Mouse (Mus musculus) limb, embryonic 14.5 days (tissue): ENCODE results near the gene Oas1c. TPM values are rescaled to one million over a fixed set of nuclear protein-coding genes. Genes with fewer than 3 reads are reported as not detected.

Experiments used
- ATAC-seq: fragments of 200-750 bp; cut with Nextera tagmentation; 2 replicates; pipeline ENCODE4 v1.8.0; 2017; ENCODE audit warnings: low read depth, moderate number of reproducible peaks, moderate TSS enrichment; ENCODE audit not compliant: low FRiP score
- DNase-seq: peaks from one replicate; pipeline ENCODE4 v3.0.0-alpha.2; 2015; ENCODE audit warnings: low spot score
- H3K27ac ChIP-seq: fragments of 300-500 bp; sonication (generic); replicated peaks from 2 replicates; pipeline ENCODE4 v1.5.1; 2014; ENCODE audit warnings: low read depth, mild to moderate bottlenecking, low read length, moderate library complexity, mixed read lengths
- H3K27me3 ChIP-seq: fragments of 300-500 bp; sonication (generic); 2 replicates; pipeline ENCODE4 v1.6.1; 2014; ENCODE audit warnings: low read length, mixed read lengths; ENCODE audit not compliant: control insufficient read depth, insufficient read depth
- H3K36me3 ChIP-seq: fragments of 300-500 bp; sonication (generic); 2 replicates; pipeline ENCODE4 v1.6.1; 2014; ENCODE audit warnings: mild to moderate bottlenecking, low read length, moderate library complexity, mixed read lengths; ENCODE audit not compliant: control insufficient read depth, insufficient read depth
- H3K4me1 ChIP-seq: fragments of 300-500 bp; sonication (generic); 2 replicates; pipeline ENCODE4 v1.6.1; 2014; ENCODE audit warnings: antibody characterized with exemption, low read length, mixed read lengths; ENCODE audit not compliant: control insufficient read depth, insufficient read depth
- H3K4me2 ChIP-seq: fragments of 300-500 bp; sonication (generic); replicated peaks from 2 replicates; pipeline ENCODE4 v1.6.1; 2014; ENCODE audit warnings: low read depth, mild to moderate bottlenecking, low read length, moderate library complexity; ENCODE audit not compliant: severe bottlenecking
- H3K4me3 ChIP-seq: fragments of 300-500 bp; sonication (generic); replicated peaks from 2 replicates; pipeline ENCODE4 v1.5.1; 2014; ENCODE audit warnings: low read length
- H3K9ac ChIP-seq: fragments of 300-500 bp; sonication (generic); 2 replicates; pipeline ENCODE4 v1.6.1; 2014; ENCODE audit warnings: mild to moderate bottlenecking, low read depth, low read length, moderate library complexity; ENCODE audit not compliant: severe bottlenecking
- H3K9me3 ChIP-seq: fragments of 300-500 bp; sonication (generic); 2 replicates; pipeline ENCODE4 v1.6.1; 2016; ENCODE audit warnings: low read length; ENCODE audit not compliant: control insufficient read depth
- POLR2A ChIP-seq: fragments of 200-500 bp; IDR thresholded peaks from 2 replicates; pipeline ENCODE4 v1.8.0; 2012; ENCODE audit warnings: inconsistent platforms, mild to moderate bottlenecking, moderate library complexity, borderline replicate concordance; ENCODE audit not compliant: insufficient read depth, insufficient read length; ENCODE audit errors: extremely low read depth
- WGBS: fragments of 180-500 bp; shearing (Covaris S2); extraction: QIAGEN DNeasy Blood & Tissue Kit; methylation state at CpG from one replicate; pipeline ENCODE4 v1.1.7; 2014; 5-methylcytosine and 5-hydroxymethylcytosine counted together
- polyA plus RNA-seq, 2 experiments: library from polyadenylated mRNA; depleted of rRNA in 1 of 2; stranded (reverse) in 1 of 2; unstranded in 1 of 2; fragments of >200 nt; fragmentation: Nextera tagmentation in 1 of 2; extraction: Ambion mirVana in 1 of 2; gene quantifications; 2 replicates each; pipeline versions ENCODE4 v1.2.1 to v1.2.3; 2012 to 2014

Gene Oas1c
- polyA plus RNA-seq, 2 experiments, result 0.10 to 0.58 TPM

- WGBS, result 38% methylated on average over 2 of the region's 3 CpGs
- DNase-seq, result peak; percentile 38
- Histone ChIP-seq H3K9ac (no peak overlapping the region), H3K4me1 (no peaks in the 10 kb centered on the region), H3K36me3 (no peaks in the 10 kb centered on the region), H3K27ac (no peak overlapping the region), H3K27me3 (no peaks in the 10 kb centered on the region), H3K4me3 (no peak overlapping the region), H3K4me2 (no peak overlapping the region), H3K9me3 (no peaks in the 10 kb centered on the region)
- TF ChIP-seq POLR2A, result no peak
- no peak for ATAC-seq
Measured at GRCm38 (mm10) chr5:120844713-120845112, 32.4 kb upstream of the Oas1c start.

DNA sequence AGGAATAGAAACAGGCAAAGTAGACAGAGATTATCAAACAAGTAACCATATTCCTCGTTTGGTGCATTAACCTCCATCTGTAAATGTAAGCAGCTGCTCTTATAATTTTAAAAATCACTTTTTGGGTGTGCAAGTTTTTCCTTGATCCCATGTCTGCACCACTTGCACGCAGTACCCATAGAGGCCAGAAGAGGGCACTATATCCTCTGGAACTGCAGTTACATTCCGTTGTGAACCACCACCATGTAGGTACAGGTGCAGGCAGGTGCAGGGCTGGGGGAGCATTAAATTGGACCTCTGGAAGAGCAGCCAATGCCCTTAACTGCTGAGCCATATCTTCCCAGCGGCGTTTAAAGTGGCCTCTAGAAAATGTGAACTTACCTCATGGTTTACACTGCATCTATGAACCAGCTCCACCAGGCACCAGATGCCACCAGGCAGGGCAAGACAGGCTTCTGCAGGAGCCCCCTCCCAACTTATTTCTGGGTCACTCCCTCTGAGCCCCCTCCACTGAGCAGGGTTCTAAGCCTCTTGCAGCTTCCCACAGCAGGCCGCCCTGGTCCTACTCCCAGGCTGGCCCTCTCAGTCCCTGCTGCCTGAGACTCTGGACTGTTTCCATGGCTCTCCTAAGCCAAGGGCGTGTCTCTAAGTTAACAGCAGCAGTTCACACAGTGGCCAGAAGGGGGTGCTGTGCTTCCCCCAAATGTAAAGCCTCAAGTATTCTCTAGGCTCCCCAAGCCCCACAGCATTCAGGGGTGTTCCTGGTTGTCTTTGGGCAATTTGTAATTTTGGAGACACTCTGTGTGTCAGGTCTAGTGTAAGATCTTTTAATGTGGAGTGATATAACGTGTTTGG, 24.6 kb upstream of the Oas1c start:
- TF ChIP-seq POLR2A, result no peak
- no peaks in the 10 kb centered on the region for H3K36me3 ChIP-seq
- DNase-seq (no peak), ATAC-seq (no peak)
- 0 out of 2 replicates have a peak, but pooled peaks cover 7% of the 10 kb centered on the region for H3K27me3 ChIP-seq
- WGBS, result 9% methylated on average over 8 of the region's 8 CpGs
- no peaks in the 10 kb centered on the region for H3K9me3 ChIP-seq
- H3K4me1 ChIP-seq, result no peaks in the 10 kb centered on the region
- H3K4me3 ChIP-seq, result no peak overlapping the region
- no peak overlapping the region for H3K27ac ChIP-seq
- H3K4me2 ChIP-seq, result no peak overlapping the region
- H3K9ac ChIP-seq, result no peak overlapping the region

GRCm38 (mm10) chr5:120833335-120834280, 21.3 kb upstream of the Oas1c start:
- WGBS, result 12% methylated on average over 17 of the region's 17 CpGs
- Histone ChIP-seq H3K4me2 (no peak overlapping the region), H3K36me3 (no peaks in the 10 kb centered on the region), H3K9ac (no peak overlapping the region), H3K27ac (no peak overlapping the region), H3K27me3 (0 out of 2 replicates have a peak, but pooled peaks cover 7% of the 10 kb centered on the region), H3K4me1 (no peaks in the 10 kb centered on the region), H3K9me3 (no peaks in the 10 kb centered on the region), H3K4me3 (no peak overlapping the region)
- TF ChIP-seq POLR2A, result no peak
- DNase-seq (no peak), ATAC-seq (no peak)

DNA sequence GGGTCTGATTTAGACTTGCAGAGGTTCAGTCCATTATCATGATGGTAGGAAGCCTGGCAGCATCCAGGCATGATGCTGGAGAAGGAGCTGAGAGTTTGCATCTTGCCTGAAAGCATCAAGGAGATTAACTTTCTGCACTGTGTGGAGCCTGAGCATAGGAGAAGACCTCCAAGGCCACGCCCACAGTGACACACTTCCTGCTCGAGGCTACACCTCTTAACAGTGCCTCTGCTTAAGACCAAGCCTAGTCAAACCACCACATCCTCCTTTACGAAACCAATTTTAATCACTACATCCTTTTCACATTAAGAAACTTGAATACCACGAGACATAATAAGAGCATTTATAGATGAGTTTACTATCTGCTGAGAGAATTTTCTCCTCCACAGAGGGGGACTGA, 18.7 kb upstream of the Oas1c start:
- 0 out of 2 replicates have a peak, but pooled peaks cover 7% of the 10 kb centered on the region for H3K27me3 ChIP-seq
- ATAC-seq (no peak), DNase-seq (no peak)
- no peaks in the 10 kb centered on the region for H3K9me3 ChIP-seq
- H3K4me3 ChIP-seq, result no peak overlapping the region
- 84% methylated on average over 4 of the region's 4 CpGs for WGBS
- H3K9ac ChIP-seq, result no peak overlapping the region
- H3K27ac ChIP-seq, result no peak overlapping the region
- no peaks in the 10 kb centered on the region for H3K4me1 ChIP-seq
- H3K36me3 ChIP-seq, result no peaks in the 10 kb centered on the region
- no peak for TF ChIP-seq POLR2A
- H3K4me2 ChIP-seq, result no peak overlapping the region

- Histone ChIP-seq H3K9ac (no peak overlapping the region), H3K4me3 (no peak overlapping the region), H3K27me3 (no peaks in the 10 kb centered on the region), H3K4me2 (no peak overlapping the region), H3K27ac (no peak overlapping the region), H3K4me1 (no peaks in the 10 kb centered on the region), H3K9me3 (peaks cover 10% of the 10 kb centered on the region; the same call in 1 of the 2 replicates), H3K36me3 (no peaks in the 10 kb centered on the region)
- DNase-seq, result no peak
- TF ChIP-seq POLR2A, result no peak
- ATAC-seq, result no peak
Measured at GRCm38 (mm10) chr5:120818999-120819398, 6.7 kb upstream of the Oas1c start.
